Mouse (Mus musculus): Measurements from ENCODE around the gene Olfr1353.
"Not testable (repeated sequence)": the region's sequence is repeated elsewhere in the genome, so short reads cannot be mapped to it uniquely, and the experiment has no call there.

Gene Olfr1353

GRCm38 (mm10) chr10:78963009-78963408 is at the start of gene Olfr1353:
Olfr1353 (plus strand) TSS chr10:78963309.
- DNase-seq (ENCODE audit: extremely low spot score, low read depth, low spot score), result not testable (repeated sequence)

- DNase-seq (ENCODE audit: extremely low spot score, low read depth, low spot score), result not testable (repeated sequence)
Measured at GRCm38 (mm10) chr10:78950336-78950735, 12.8 kb upstream of the Olfr1353 start, which contains the start of gene Olfr8. Olfr8 (plus strand) TSS chr10:78950636.

- DNase-seq (ENCODE audit: extremely low spot score, low read depth, low spot score), result no peak
Measured at GRCm38 (mm10) chr10:78980750-78981149, 17.6 kb downstream of the Olfr1353 start, which contains the start of gene Olfr1352. Olfr1352 (plus strand) TSS chr10:78981050.

- DNase-seq (ENCODE audit: extremely low spot score, low read depth, low spot score), result no peak
Measured at GRCm38 (mm10) chr10:79012172-79012571, 49.1 kb downstream of the Olfr1353 start, which contains the start of gene Olfr1351. Olfr1351 (plus strand) TSS chr10:79012472.
